Mouse (Mus musculus) v-Abl transformed pro-B cells (cell line): ENCODE data around the gene B4galt2.

ENCODE experiments used
- in situ Hi-C, 2 experiments: fragments of 400-800 bp; cut with MboI; formaldehyde crosslinking; loops; one replicate each; pipeline ENCODE4 v1.15.1; 2025; ENCODE audit not compliant: unreplicated experiment in 2 of 2

The B4galt2 gene

GRCm38 (mm10) chr4:117912131-117912561 lies 28.9 kb upstream of the B4galt2 start:
- in situ Hi-C loops: no loop called here

DNA sequence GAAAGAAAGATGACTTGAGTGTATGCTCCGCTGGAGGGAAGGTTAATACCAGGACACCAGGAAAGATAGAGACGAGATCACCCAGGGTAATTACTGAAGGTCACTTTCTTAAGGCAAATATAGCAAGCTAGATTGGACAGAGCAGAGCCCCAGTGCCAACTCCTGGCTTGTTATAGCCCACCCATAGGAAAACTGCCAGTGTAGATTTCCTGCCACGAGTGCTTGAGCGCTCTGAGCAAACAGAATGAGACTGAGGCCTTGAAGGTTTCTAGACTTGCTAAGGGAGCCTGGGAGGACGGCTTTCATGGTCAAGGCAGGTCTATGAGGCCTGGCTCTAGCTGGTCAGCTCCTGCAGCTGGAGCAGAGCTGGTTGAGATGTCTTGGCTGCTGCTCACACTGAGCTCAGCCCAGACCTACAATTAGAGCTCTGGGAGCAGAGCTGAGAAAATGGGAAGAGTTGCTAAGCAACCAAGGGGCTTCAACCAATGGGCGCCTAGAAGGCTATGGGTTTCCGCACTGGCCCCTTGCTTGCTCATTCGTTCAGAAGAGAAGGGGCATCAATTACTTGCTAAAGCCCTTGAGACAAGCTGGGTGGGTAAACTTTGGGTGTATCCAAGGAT lies 25.7 kb upstream of the B4galt2 start:
- in situ Hi-C loops: no loop called here

DNA sequence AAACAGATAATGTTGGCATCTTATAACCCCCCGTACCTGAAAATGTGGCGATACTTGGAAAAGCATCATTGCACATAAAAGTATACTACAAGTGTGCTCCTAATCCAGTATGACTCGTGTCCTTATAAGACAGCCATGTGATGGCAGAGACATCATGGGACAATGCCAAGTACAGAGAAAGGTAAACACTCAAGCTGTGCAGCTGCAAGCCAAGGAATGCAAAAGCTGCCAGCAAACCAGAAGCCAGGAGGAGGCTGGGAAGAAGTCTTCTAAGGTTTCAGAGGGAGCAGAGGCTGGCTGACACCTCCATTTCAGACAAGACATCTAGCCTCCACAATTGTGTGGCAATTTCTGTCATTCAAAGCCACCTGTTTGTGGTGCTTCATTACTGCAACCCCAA lies 22.9 kb upstream of the B4galt2 start:
- in situ Hi-C loops: no loop called here

GRCm38 (mm10) chr4:117904761-117905160 lies 21.5 kb upstream of the B4galt2 start:
- in situ Hi-C loops: no loop called here

DNA sequence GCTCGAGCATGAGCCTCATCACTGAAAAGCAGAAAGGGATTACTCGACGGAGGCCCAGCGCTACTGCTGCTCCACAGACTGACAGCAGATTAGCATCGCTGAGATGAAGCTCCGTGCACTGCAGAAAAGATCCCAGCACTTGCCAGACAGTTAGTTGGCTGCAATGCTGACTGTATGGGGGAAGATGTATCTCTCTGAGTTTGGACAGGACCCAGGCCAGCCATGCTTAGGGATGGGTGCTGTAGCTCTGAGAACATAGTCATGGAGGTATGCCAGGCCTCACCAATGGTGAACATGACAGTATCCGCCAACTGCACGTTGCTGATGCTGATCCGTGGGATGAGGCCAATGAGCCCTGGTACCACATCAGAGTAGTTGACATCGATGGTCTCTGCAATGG lies 20.8 kb upstream of the B4galt2 start:
- in situ Hi-C loops: no loop called here

DNA sequence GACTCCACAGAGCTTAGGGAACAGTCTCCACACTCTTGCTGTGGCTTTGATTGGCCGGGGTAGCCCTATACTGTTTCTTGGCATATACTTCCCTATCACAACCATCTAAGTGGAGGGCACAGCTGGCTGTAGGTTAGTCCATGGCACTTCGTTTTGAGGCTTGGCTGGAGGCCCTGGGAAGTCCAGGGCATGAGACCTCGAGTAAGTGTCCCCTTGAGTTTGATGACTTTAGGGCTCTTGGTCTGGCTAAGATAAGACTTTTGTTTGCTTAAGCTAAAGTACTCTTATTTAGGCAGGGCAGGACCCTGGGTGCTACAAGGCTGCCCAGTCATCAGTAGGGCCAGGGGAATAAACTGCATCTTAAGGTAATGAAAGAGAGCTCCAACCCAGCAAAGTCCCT lies 14.8 kb upstream of the B4galt2 start:
- in situ Hi-C loops: no loop called here

DNA sequence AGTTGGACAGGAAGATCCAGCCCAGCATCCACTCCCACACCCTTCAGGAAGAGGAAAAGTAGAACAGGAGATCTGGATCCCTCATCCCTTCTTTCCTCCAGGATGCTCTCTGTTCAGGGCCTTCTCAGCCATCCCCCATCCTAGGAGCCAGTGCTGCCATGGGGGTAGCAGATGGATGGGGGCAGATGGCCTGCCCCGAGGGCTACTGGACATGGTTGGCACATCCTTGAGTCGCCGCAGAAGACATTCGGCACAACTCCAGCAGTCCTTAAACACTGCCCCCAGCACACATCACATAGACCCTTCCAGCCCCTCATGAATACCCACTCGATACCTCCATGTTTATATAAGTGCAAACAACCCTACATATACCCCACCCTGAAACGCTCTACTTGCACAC lies 12.7 kb upstream of the B4galt2 start:
- in situ Hi-C loops: no loop called here

DNA sequence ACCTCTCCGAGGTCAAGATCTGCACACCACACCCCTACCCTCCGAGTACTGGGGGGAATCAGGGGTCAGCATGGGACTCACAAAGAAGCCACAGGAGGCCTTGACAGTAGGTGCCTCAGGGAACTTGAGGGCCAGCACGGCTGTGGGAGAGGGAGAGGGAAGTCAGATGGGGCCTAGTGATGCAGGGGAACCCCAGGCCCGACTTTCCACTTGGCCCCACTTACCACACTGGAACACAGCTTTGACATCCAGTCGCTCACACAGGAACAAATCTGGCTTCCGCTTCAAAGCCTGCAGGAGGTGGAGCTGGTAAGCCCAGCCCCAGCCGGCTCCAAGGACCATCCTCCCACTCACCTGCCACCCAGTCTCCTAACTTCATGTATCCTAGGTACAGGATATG lies 12.1 kb upstream of the B4galt2 start:
- in situ Hi-C loops: no loop called here

DNA sequence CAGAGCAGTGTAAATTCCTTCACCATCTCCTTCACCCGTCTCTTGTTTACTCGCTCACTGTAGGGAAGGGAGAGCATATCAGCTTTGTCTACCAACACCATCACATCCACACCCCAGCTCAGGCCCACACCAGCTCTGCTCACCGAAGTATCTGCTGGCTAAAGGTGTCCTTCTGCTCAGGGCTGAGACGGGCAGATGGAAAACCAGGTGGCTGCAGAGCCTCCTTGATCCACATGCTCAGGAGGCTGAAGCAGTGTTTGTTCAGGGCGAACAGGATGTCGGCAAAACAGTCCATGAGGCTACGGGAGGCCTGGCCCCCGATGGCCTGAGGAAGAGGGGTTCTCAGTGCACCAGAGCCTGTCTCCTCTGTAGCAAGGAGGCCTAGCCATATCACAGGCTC lies 11.3 kb upstream of the B4galt2 start:
- in situ Hi-C loops: no loop called here

DNA sequence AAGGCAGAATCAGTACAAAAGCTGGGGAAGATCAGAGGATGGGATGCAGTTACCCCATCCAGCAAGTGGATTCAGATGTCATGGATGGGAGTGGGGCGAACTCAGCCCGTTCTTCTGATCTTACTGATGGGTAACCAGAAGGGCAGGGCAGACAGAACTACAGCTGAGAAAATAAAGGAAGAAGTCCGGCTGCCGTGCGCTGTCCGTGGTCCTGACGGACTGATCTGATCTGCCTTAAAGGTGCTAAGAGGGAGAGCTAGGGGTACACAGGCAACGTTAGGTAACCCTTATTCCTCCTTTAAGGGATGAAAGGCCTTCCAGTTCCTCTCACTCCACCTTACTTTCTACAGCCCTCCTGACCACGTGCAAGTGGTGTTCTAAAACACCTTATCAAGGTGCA lies 10.1 kb upstream of the B4galt2 start:
- in situ Hi-C loops: no loop called here

- in situ Hi-C loops: no loop called here
Observed at GRCm38 (mm10) chr4:117891738-117892161, 8.5 kb upstream of the B4galt2 start, which contains the start of gene Dph2. TSS of gene Dph2 (minus strand) at chr4:117892032.

DNA sequence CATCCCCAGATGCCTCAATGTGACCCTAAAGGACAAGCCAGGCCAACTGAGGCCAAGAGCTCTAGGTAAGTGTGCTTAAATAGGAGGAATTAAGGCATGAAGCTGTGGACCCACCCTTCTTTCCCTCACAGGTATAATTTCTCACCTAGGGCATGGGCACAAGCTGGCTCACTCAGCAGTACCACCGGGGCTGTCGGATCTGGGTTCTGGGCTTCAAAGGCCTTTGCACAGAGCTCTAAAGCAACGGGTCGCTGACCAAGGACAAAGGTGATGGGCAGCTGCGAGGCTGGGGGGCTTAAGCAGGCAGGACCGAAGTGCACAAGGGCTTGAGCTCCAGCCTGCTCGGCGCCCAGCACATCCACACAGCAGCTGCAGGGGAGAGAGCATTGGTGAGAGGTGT lies 7.5 kb upstream of the B4galt2 start:
- in situ Hi-C loops: no loop called here

- in situ Hi-C loops: no loop called here
Observed at GRCm38 (mm10) chr4:117890031-117890430, 6.7 kb upstream of the B4galt2 start.

DNA sequence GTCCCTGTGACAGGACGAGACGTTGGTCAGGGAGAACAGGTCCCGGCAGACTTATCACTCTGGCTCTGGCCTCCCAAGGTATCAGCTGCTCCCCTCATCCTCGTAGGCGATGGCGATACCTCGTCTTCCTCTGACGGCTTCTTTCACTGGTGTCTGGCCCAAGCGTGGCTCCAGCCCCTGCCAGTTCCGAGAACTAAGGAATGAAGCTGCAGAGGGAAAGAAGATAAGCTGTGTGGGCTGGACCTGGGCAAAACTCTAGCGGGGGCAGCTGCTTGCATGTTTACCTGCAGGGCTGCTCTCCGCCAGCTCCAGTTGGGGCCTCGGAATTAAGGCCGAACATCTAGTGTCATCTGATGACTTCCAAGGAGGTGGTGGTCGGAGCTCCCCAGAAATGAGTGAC lies 6.2 kb upstream of the B4galt2 start:
- in situ Hi-C loops: loop anchor here in 1 of 2 experiments (5.0 kb wide), 1 partner anchor 38 kb away; the partner anchor contains the start of gene Artn

GRCm38 (mm10) chr4:117887920-117888319 lies 4.6 kb upstream of the B4galt2 start:
- in situ Hi-C loops: loop anchor here in 1 of 2 experiments (5.0 kb wide), 1 partner anchor 39 kb away; the partner anchor contains the start of gene Artn

- in situ Hi-C loops: loop anchor here in 1 of 2 experiments (5.0 kb wide), 1 partner anchor 40 kb away; the partner anchor contains the start of gene Artn
Observed at GRCm38 (mm10) chr4:117887133-117887532, 3.8 kb upstream of the B4galt2 start, which contains the start of gene Atp6v0b. TSS of gene Atp6v0b (minus strand) at chr4:117887333.

DNA sequence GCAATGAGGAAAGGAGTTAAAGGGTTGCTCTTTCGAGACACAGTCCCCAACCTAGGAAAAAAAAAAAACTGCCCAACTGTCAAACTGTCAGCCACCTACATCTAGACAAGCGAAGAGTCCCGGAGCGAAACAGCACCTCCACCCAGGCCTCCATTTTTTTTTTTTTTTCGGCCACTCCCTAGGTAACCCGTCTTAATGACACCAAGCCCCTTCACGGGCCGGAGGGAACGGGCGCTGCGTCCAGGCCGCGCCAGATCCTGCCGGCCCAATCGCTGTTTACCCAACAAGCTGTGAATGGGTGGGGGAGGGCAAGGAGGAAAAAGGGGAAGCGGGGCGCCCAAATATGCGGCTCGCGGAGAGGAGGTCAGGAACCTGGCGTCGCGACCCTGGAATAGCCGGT lies 3.4 kb upstream of the B4galt2 start:
- in situ Hi-C loops: loop anchor here in 1 of 2 experiments (5.0 kb wide), 1 partner anchor 41 kb away; the partner anchor contains the start of gene Artn

DNA sequence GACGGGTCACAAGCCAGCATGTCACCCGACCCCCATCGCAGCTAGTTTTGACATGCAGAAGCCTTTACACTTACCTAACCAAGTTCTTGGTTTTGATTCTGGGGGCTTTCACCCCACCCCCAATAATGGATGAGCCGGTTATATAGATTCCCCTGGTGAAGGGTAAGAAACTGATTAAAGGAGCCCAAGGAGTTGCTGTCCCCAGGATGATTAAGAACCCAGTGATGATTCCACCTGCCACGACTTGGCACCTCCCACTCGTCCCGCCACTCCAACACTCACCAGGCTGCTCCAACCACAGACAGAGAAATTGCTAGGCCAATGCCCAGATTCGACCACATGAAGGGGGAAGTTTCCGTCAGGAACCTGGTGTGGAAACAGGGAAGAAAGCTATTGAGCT lies 2.7 kb upstream of the B4galt2 start:
- in situ Hi-C loops: loop anchor here in 1 of 2 experiments (5.0 kb wide), 1 partner anchor 41 kb away; the partner anchor contains the start of gene Artn

GRCm38 (mm10) chr4:117885093-117885492 lies 1.8 kb upstream of the B4galt2 start:
- in situ Hi-C loops: loop anchor here in 1 of 2 experiments (5.0 kb wide), 1 partner anchor 42 kb away; the partner anchor contains the start of gene Artn

GRCm38 (mm10) chr4:117884146-117884545 lies 859 bp upstream of the B4galt2 start:
- in situ Hi-C loops: no loop called here

DNA sequence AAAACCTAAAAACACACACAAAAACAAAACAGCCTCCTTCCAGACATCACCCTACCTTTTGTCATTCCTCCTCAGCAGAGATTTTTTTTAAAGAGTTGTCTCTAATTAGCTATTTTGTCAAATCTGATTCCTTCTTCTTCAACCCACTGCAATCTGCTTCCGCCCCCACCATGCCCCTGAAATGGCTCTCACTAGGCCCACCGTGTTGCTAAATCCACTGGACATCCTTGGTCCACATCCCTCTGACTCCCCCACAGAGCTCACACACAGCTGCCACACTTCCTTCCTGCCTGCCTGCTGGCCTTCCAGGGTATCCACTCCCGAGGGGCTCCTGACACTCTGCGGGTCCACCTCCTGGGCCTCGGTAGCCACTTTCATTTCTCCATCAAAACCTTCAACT lies 4.6 kb downstream of the B4galt2 start:
- in situ Hi-C loops: no loop called here

- in situ Hi-C loops: no loop called here
Observed at GRCm38 (mm10) chr4:117878301-117878700, 5.0 kb downstream of the B4galt2 start.
